Mouse (Mus musculus) embryonic facial prominence, embryonic 11.5 days (tissue): ENCODE measurements around the gene Polr2j. TPM values are rescaled to one million over a fixed set of nuclear protein-coding genes. Genes with fewer than 3 reads are reported as not detected.
A peak's percentile ranks its signal among the peaks of the same experiment; 100 is the strongest.
"Not testable (repeated sequence)": the region's sequence is repeated elsewhere in the genome, so short reads cannot be mapped to it uniquely, and the experiment has no call there.

ENCODE experiments used
- ATAC-seq: fragments of 200-750 bp; cut with Nextera tagmentation; replicated peaks from 2 replicates; pipeline ENCODE4 v1.8.0; 2017; ENCODE audit warnings: low read depth; ENCODE audit not compliant: insufficient number of reproducible peaks, low FRiP score, low TSS enrichment
- DNase-seq: peaks from one replicate; pipeline ENCODE4 v3.0.0-alpha.2; 2015; ENCODE audit warnings: low spot score
- H3K27ac ChIP-seq: fragments of 300-500 bp; sonication (generic); replicated peaks from 2 replicates; pipeline ENCODE4 v1.5.1; 2014; ENCODE audit warnings: mild to moderate bottlenecking, low read depth, low read length, control low read depth
- H3K27me3 ChIP-seq: fragments of 300-500 bp; sonication (generic); 2 replicates; pipeline ENCODE4 v1.6.1; 2014; ENCODE audit warnings: mild to moderate bottlenecking, low read length, moderate library complexity, mixed read lengths; ENCODE audit not compliant: control insufficient read depth, insufficient read depth
- H3K36me3 ChIP-seq: fragments of 300-500 bp; sonication (generic); replicated peaks from 2 replicates; pipeline ENCODE4 v1.6.1; 2014; ENCODE audit warnings: low read depth, mild to moderate bottlenecking, low read length, moderate library complexity, mixed read lengths; ENCODE audit not compliant: control insufficient read depth, insufficient read depth
- H3K4me1 ChIP-seq: fragments of 300-500 bp; sonication (generic); 2 replicates; pipeline ENCODE4 v1.6.1; 2014; ENCODE audit warnings: low read length, mixed read lengths; ENCODE audit not compliant: control insufficient read depth, insufficient read depth
- H3K4me2 ChIP-seq: fragments of 300-500 bp; sonication (generic); 2 replicates; pipeline ENCODE4 v1.6.1; 2014; ENCODE audit warnings: low read depth, mild to moderate bottlenecking, control low read depth, low read length, moderate library complexity
- H3K4me3 ChIP-seq: fragments of 300-500 bp; sonication (generic); 2 replicates; pipeline ENCODE4 v1.5.1; 2014; ENCODE audit warnings: low read depth, low read length, control low read depth
- H3K9ac ChIP-seq: fragments of 300-500 bp; sonication (generic); replicated peaks from 2 replicates; pipeline ENCODE4 v1.6.1; 2014; ENCODE audit warnings: mild to moderate bottlenecking, control low read depth, low read length
- H3K9me3 ChIP-seq: fragments of 300-500 bp; sonication (generic); replicated peaks from 2 replicates; pipeline ENCODE4 v1.6.1; 2016; ENCODE audit warnings: mild to moderate bottlenecking, low read length, inconsistent platforms, mixed read lengths; ENCODE audit not compliant: control insufficient read depth
- WGBS: fragments of 180-500 bp; shearing (Covaris S2); extraction: QIAGEN DNeasy Blood & Tissue Kit; methylation state at CpG from one replicate; pipeline ENCODE4 v1.1.7; 2014; 5-methylcytosine and 5-hydroxymethylcytosine counted together
- polyA plus RNA-seq: library from polyadenylated mRNA; unstranded; fragments of >200 nt; fragmentation: Nextera tagmentation; extraction: Ambion mirVana; gene quantifications from 2 replicates; pipeline ENCODE4 v1.2.1, GENCODE M21; 2014

Polr2j gene
- polyA plus RNA-seq, 1 experiment from 2014 or later, result 266 TPM

DNA sequence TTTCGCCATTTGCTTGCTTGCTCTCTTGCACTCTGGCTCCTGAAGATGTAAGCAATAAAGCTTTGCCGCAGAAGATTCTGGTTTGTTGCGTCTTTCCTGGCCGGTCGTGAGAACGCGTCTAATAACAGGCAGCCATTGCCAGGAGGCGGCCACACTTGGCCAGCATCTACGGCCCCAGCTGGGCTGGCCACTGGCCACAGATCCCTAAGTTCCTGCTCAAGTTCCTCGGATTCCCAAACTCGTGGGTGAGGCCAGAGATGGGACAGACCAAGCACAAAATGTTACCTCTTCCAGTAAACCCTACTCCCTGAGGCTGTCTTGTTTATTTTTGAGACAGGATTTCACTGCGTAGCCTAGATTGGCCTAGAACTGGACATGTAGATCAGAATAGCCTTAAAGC lies 43.7 kb downstream of the Polr2j start:
- not testable (repeated sequence) for H3K9me3 ChIP-seq, H3K4me2 ChIP-seq, H3K27ac ChIP-seq, H3K36me3 ChIP-seq, H3K27me3 ChIP-seq, H3K4me3 ChIP-seq, ATAC-seq, DNase-seq, H3K9ac ChIP-seq, H3K4me1 ChIP-seq
- 92% methylated on average over 11 of the region's 12 CpGs for WGBS

DNA sequence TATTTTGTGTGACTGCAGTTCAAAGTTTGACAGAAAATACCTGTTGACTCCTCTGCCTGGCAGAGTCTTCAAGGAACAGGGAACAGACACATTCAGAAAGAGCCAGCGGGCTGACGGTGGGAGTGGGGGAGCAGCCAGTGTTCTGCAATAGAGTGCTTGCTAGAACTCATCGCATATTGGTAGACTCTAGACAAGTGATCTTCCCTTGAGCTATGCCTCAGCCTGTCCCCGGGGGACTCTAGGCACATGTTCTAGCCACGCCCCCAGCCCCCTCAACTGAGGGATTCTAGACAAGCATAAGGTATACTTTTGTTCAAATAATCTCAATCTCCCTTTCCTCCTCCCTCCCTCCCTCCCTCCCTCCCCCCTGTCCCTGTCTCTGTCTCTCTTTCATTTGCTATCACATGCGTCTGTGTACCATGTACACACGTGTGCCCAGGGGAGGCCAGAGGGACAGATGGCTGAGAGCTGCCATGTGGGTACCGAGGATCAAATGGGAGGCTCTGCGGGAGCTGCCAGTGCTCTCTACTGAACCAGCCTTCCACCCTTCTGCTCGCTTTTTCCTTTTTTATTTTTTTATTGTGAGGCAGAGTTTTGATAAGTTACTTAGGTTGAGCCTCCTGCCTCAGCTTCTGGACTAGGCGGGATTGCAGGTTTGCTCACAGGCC lies 47.5 kb downstream of the Polr2j start:
- H3K27me3 ChIP-seq, result no peaks in the 10 kb centered on the region
- ATAC-seq (no peak), DNase-seq (no peak)
- no peak overlapping the region for H3K4me3 ChIP-seq
- H3K36me3 ChIP-seq, result no peaks in the 10 kb centered on the region
- H3K4me1 ChIP-seq, result no peaks in the 10 kb centered on the region
- H3K4me2 ChIP-seq, result no peak overlapping the region
- WGBS, result 84% methylated on average over 11 of the region's 11 CpGs
- no peak overlapping the region for H3K9ac ChIP-seq
- no peaks in the 10 kb centered on the region for H3K9me3 ChIP-seq
- H3K27ac ChIP-seq, result no peak overlapping the region

DNA sequence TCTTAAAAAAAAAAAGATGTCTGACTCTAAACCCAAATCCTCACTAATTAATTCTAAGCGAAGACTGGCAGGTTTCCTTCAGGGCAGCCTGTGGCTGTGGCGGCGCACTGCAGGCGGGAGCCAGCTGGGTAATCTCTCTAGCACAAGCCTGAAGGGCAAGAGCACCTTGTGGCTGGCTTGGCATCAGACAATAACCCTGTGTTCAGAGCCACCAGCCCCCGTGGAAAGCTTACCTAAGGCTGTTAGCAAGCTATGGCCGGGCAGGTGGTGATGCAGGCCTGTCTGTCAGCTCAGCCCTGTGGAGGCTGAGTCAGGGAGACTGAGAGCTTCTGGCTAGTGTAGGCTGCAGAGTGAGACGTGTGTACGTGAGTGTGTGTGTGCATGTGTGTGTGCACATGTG lies 48.8 kb downstream of the Polr2j start:
- Histone ChIP-seq H3K36me3 (no peaks in the 10 kb centered on the region), H3K4me3 (no peak overlapping the region), H3K9me3 (no peaks in the 10 kb centered on the region), H3K9ac (no peak overlapping the region), H3K27me3 (no peaks in the 10 kb centered on the region), H3K4me2 (no peak overlapping the region), H3K4me1 (no peaks in the 10 kb centered on the region), H3K27ac (no peak overlapping the region)
- 79% methylated on average over 8 of the region's 8 CpGs for WGBS
- ATAC-seq (no peak), DNase-seq (no peak)

DNA sequence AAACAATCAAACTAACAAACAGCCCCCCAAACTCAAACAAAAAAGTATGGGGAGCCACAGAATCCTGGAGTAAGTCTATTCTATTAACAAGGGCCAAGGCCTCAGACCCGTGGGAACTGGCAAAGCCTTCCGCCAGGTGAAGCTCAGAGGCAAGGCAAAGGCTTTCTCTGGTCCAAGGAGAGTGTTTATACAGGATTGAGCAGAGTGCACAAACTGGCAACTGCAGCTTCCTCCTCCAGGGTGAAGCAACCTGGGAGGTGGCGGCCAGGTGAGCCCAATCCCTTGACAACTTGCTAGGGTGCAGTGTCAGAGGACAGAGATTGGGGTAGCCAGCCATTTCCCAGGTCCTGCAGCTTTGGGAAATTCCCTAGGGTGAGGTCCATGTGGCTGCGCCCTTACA lies 50.9 kb downstream of the Polr2j start:
- WGBS, result 89% methylated on average over 4 of the region's 4 CpGs
- ATAC-seq, result no peak

DNA sequence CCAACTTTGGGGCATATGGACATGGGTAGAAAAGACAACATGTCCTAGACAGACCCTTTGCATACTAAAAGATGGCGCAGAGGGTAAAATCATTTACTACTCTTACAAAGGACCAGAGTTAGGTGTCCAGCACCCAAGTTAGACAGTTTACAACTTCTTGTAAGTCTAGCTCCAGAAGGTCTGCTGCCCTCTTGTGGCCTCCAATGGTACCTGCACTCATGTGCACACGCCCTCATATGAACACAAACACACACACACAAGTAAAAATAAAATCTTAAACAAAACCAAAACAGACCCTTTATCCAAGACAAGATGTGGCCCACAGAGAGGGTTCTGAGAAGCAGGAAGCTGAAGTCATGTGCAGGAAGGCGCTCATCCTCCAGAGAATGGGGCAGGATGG lies 51.6 kb downstream of the Polr2j start:
- no peaks in the 10 kb centered on the region for H3K27me3 ChIP-seq
- no peak for DNase-seq
- WGBS, result 91% methylated on average over 3 of the region's 3 CpGs
- no peak overlapping the region for H3K4me2 ChIP-seq
- no peak overlapping the region for H3K4me3 ChIP-seq
- no peaks in the 10 kb centered on the region for H3K36me3 ChIP-seq
- H3K9ac ChIP-seq, result no peak overlapping the region
- H3K9me3 ChIP-seq, result no peaks in the 10 kb centered on the region
- no peak overlapping the region for H3K27ac ChIP-seq
- no peaks in the 10 kb centered on the region for H3K4me1 ChIP-seq
- ATAC-seq, result no peak

More for the DNA sequence above, 50.9 kb downstream of the Polr2j start:
- H3K36me3 ChIP-seq, result no peaks in the 10 kb centered on the region
- no peak overlapping the region for H3K9ac ChIP-seq
- H3K4me3 ChIP-seq, result no peak overlapping the region
- H3K4me1 ChIP-seq, result no peaks in the 10 kb centered on the region
- H3K27ac ChIP-seq, result no peak overlapping the region
- H3K9me3 ChIP-seq, result no peaks in the 10 kb centered on the region
- DNase-seq, result no peak
- H3K27me3 ChIP-seq, result no peaks in the 10 kb centered on the region
- no peak overlapping the region for H3K4me2 ChIP-seq

DNA sequence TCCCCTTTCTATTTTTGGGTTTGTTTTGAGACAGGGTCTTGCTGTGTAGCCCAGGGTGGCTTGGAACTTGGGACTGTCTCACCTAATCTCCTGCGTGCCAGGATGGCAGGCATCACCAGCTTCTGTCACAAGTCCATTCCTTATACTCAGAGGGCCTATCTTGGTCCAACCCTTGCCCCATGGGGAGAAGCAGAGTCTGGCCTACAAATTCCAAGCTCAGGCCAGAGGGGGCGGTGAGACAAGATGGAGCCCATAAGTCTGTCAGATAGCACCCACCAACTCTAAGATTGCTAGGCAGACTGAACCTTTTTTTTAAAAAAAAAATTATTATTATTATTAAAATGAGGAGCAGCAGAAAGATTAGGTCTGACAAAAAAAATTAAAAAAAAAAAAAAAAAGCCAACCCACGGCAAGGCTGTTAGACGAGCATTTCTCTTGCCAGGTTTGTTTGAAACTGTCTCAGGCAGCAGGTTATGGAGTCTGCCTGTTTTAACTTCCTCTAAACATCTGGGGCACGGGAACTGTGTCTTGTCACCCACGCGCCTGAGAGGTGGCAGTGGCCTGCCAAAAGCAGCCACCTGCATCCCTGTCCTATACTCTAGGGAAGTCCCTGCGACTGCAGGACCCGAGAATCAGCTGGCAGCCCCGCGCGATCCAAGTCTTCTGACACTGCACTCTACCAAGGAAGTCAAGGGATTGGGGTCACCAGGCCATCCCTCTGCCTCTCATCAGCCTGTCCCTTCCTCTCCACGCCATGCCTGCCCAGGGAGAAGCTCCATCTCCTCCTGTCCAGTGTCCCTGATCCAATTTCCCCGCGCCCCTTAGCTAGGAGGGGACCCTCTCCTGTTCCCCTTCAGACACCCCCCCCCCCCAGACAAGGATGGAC lies 53.4 kb downstream of the Polr2j start:
- H3K27ac ChIP-seq, result no peak overlapping the region
- 13% methylated on average over 15 of the region's 15 CpGs for WGBS

GRCm38 (mm10) chr5:136170512-136171362 lies 54.3 kb downstream of the Polr2j start, which contains the start of gene Orai2:
TSS of gene Orai2 (minus strand) at chr5:136170713.
- peak; percentile 88 for DNase-seq
- no peak within 1 kb of the TSS for H3K27ac ChIP-seq
- H3K9me3 ChIP-seq, result no peaks in the 10 kb centered on the region
- ATAC-seq, result peak; percentile 84
- no peaks in the 10 kb centered on the region for H3K4me1 ChIP-seq
- H3K4me2 ChIP-seq, result peak within 1 kb of the TSS; percentile 94
- no peaks in the 10 kb centered on the region for H3K36me3 ChIP-seq
- H3K27me3 ChIP-seq, result no peaks in the 10 kb centered on the region
- peak within 1 kb of the TSS; percentile 58 for H3K9ac ChIP-seq
- 4% methylated on average over 49 of the region's 49 CpGs for WGBS
- peak within 1 kb of the TSS; percentile 64 for H3K4me3 ChIP-seq

More for the DNA sequence above, 53.4 kb downstream of the Polr2j start:
- H3K27me3 ChIP-seq, result no peaks in the 10 kb centered on the region
- H3K4me1 ChIP-seq, result no peaks in the 10 kb centered on the region
- no peak for DNase-seq
- ATAC-seq, result peak; percentile 20; the same call in 1 of the 2 replicates
- H3K9ac ChIP-seq, result peak overlapping the region; percentile 58
- peak overlapping the region; percentile 64 for H3K4me3 ChIP-seq
- no peaks in the 10 kb centered on the region for H3K9me3 ChIP-seq
- H3K4me2 ChIP-seq, result peak overlapping the region; percentile 94
- H3K36me3 ChIP-seq, result no peaks in the 10 kb centered on the region
